Mouse (Mus musculus) lung, adult 2 months (tissue): ENCODE results near the gene Gm8126. TPM values are rescaled to one million over a fixed set of nuclear protein-coding genes. Genes with fewer than 3 reads are reported as not detected.
"Not testable (repeated sequence)": the region's sequence is repeated elsewhere in the genome, so short reads cannot be mapped to it uniquely, and the experiment has no call there.

ENCODE experiments used
- DNase-seq: peaks from one replicate; pipeline ENCODE4 v3.0.0; 2022
- H3K4me1 ChIP-seq: fragments of 200-500 bp; 2 replicates; pipeline ENCODE4 v1.6.1; 2011; ENCODE audit warnings: low read length; ENCODE audit not compliant: control insufficient read depth, insufficient read depth
- H3K4me3 ChIP-seq: fragments of 200-500 bp; replicated peaks from 2 replicates; pipeline ENCODE3; 2011; ENCODE audit warnings: low read depth, mild to moderate bottlenecking, control low read depth, low read length; ENCODE audit errors: extremely low read depth
- WGBS: fragments of 180-500 bp; shearing (Covaris S2); methylation state at CpG from one replicate; pipeline ENCODE4 v1.1.7; 2018; 5-methylcytosine and 5-hydroxymethylcytosine counted together
- polyA plus RNA-seq: library from polyadenylated mRNA; depleted of rRNA; stranded (reverse); fragments of >200 nt; gene quantifications from 2 replicates; pipeline ENCODE4 v1.2.3, GENCODE M21; 2012; rRNA removed

The Gm8126 gene
- polyA plus RNA-seq = not detected in 2 replicates

- H3K4me3 ChIP-seq, DNase-seq, H3K4me1 ChIP-seq: not testable (repeated sequence)
- WGBS = 93% methylated on average over 3 of the region's 4 CpGs
Observed at GRCm38 (mm10) chr14:43258349-43258748, at the start of gene Gm8126. Gene Gm8126, plus strand, starts transcription at chr14:43258649.

DNA sequence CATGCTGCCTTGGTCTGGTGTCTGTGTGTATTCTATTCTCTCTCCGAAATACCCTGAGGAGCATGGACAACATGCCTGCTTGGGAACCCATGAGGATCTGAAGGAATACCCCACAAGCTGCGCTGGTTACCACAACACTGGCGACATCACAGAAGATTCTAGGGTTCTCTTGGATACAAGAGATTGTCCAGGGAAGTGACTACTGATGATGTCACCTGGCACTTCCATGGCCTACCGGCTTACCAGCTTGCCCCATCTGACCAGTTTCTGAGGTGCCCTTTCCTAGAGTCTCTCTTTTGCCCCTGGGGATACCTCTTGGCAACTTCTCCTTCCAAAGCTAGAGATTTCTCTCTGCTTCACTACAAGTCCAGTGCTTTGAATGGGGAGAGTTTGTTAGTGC is 23.2 kb upstream of the Gm8126 start, which contains the start of gene Gm8122:
TSS of gene Gm8122 (minus strand) at position 101 of the 400 bp plus-strand sequence.
- H3K4me3 ChIP-seq, DNase-seq, H3K4me1 ChIP-seq: not testable (repeated sequence)
- WGBS = 76% methylated on average over 4 of the region's 4 CpGs

DNA sequence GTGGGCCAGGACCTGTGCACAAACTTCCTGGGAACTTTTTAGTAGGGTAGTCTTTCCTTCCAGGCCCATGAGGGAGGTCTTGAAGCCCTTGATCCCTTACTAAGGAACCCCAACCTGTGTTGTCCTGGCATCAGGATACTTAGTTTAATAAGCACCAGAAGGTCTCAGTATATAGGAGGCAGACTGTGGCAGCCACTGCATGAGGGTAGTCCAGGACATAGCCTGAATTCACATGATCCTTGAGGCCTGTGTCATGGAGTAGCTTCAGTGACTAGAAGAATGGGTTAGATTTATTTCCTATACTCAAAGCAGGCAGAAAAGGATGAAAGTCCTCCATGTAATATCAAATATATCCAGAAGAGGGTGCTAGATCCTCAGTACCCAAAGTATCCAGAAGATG is 20.7 kb upstream of the Gm8126 start:
- H3K4me3 ChIP-seq, H3K4me1 ChIP-seq, DNase-seq: not testable (repeated sequence)

- not testable (repeated sequence) for H3K4me3 ChIP-seq, H3K4me1 ChIP-seq, DNase-seq
- 12% methylated on average over 10 of the region's 12 CpGs for WGBS
Observed at GRCm38 (mm10) chr14:43249611-43250170, 8.8 kb upstream of the Gm8126 start.

GRCm38 (mm10) chr14:43250549-43251253 is 7.7 kb upstream of the Gm8126 start:
- not testable (repeated sequence) for H3K4me1 ChIP-seq, DNase-seq, H3K4me3 ChIP-seq
- WGBS = 23% methylated on average over 5 of the region's 6 CpGs

GRCm38 (mm10) chr14:43256511-43256910 is 1.9 kb upstream of the Gm8126 start:
- 61% methylated on average over 1 of the region's 1 CpGs for WGBS
- not testable (repeated sequence) for DNase-seq, H3K4me1 ChIP-seq, H3K4me3 ChIP-seq

- not testable (repeated sequence) for H3K4me1 ChIP-seq, H3K4me3 ChIP-seq, DNase-seq
- 90% methylated on average over 3 of the region's 3 CpGs for WGBS
Observed at GRCm38 (mm10) chr14:43263421-43263820, 5.0 kb downstream of the Gm8126 start.

DNA sequence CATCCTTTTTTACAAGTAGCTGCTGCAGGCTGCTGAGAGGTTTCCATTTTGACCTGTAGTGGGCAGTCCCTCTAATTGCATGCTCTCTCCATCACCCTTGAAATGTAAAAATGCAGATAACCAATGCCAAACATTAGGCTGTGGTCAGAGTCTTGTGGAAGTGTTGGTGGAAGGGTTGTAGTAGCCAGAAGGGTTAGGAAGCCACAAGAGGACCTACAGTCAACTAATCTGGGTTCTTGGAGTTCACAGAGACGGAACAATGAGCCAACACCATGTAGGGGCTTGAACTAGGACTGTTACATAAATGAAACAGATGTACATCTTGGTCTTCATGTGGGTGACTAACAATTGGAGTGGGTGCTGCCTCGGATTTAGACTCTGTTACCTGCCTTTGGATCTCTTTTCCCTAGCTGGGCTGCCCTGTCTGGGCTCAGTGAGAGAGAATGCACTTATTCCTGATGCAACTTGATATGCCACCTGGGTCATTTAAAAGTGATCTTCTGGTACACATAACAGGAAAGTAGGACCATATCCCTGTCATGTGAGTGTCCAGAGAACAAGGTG is 10.2 kb downstream of the Gm8126 start:
- H3K4me3 ChIP-seq, DNase-seq, H3K4me1 ChIP-seq: not testable (repeated sequence)
- WGBS = 22% methylated on average over 2 of the region's 2 CpGs

DNA sequence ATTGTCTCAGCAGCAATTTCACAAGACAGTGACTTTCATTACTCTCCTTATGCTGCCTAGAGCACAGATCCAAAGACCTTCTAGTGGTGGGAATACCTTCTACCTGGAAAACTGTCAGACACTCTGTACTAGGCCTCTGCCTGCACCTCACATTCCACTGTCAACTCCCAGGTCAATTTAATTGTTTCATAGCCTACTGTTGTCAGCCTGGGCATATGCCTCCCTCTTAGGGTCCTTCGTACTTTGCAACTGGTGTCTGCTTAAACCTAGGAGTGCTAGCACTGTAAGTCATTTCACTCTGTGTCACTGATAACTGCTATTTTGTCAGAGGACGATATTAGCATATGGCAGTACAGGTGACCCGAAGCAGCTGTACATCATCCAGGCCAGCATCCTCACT is 10.8 kb downstream of the Gm8126 start:
- H3K4me1 ChIP-seq, H3K4me3 ChIP-seq, DNase-seq: not testable (repeated sequence)
- 89% methylated on average over 3 of the region's 3 CpGs for WGBS

- H3K4me3 ChIP-seq, H3K4me1 ChIP-seq, DNase-seq: not testable (repeated sequence)
- 87% methylated on average over 1 of the region's 1 CpGs for WGBS
Observed at GRCm38 (mm10) chr14:43273161-43273560, 14.7 kb downstream of the Gm8126 start.

DNA sequence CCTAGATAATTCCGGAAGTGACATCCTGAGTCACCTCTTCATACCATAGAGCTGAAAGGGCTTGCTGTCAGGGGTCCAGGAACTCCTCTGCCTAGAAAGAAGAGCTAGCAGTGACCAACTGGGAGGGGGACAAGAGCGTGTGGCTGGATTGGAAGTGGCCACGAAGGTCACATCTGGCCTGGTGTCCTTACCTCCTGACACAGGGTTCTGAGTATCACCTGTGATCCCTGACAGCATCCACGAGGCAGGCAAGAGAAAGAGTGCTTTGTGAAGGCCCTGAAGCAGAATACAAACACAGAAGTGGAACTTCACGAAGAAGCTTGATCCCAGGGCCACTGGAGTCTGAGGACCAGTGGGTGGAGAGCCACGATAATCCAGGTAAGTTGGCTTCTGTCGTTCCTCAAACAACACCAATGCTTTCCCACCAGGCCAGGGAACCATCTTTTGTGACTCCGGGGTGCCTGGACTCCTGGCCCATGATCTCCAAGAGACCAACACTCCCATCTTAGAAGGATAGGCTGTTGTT is 16.6 kb downstream of the Gm8126 start, which contains the start of gene Gm9732:
TSS of gene Gm9732 (plus strand) at position 51 of the 526 bp plus-strand sequence.
- not testable (repeated sequence) for H3K4me1 ChIP-seq, DNase-seq, H3K4me3 ChIP-seq
- WGBS = 75% methylated on average over 8 of the region's 8 CpGs

DNA sequence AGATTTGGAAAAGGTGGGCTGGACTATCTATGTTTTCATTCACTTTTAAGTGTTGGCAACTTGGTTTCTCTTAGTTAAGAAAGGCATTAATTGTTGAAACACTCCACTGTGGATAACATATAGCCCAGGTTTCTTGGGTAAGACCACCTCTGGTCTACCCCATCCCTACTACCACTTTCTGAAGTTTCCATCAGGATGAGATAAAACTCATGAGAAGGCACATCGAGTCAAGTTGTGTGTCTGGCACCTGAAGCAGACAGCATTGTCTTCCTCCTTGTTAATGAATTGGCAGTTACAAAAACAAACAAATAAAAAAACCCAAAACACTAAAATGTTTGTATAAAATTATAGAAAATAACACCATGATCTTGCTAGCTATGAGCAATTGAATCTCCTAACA is 17.3 kb downstream of the Gm8126 start:
- not testable (repeated sequence) for H3K4me3 ChIP-seq, DNase-seq, H3K4me1 ChIP-seq
- WGBS = 69% methylated on average over 1 of the region's 1 CpGs

GRCm38 (mm10) chr14:43277468-43277867 is 19.0 kb downstream of the Gm8126 start:
- H3K4me3 ChIP-seq, DNase-seq, H3K4me1 ChIP-seq: not testable (repeated sequence)
- WGBS = 66% methylated on average over 2 of the region's 2 CpGs

- not testable (repeated sequence) for DNase-seq, H3K4me3 ChIP-seq, H3K4me1 ChIP-seq
- 55% methylated on average over 4 of the region's 4 CpGs for WGBS
Observed at GRCm38 (mm10) chr14:43278146-43278545, 19.7 kb downstream of the Gm8126 start.

- DNase-seq = not testable (repeated sequence)
Observed at GRCm38 (mm10) chr14:43278681-43279080, 20.2 kb downstream of the Gm8126 start.

More at GRCm38 (mm10) chr14:43278681-43279080, 20.2 kb downstream of the Gm8126 start:
- 75% methylated on average over 3 of the region's 3 CpGs for WGBS
- not testable (repeated sequence) for H3K4me3 ChIP-seq, H3K4me1 ChIP-seq
